ENCODE assay signal across 24 mouse cellular contexts in genomic region chr1:12051931-12052482, GRCm38 (mm10).
DNase-seq lines count a peak whose midpoint lies in the region; ATAC-seq lines count a peak whose summit lies in the region.
"Had no signal": no experiment of that assay in that cellular context is flagged by ENCODE, and none has a peak within 500 bp of the region (broad histone marks: within the 10 kb centered on the region; RNA-seq: fewer than 3 reads in every experiment).

No protein-coding gene starts in this region.

- peaks cover 33% of the 10 kb centered on the region for H3K27me3 ChIP-seq in midbrain, embryonic 11.5 days (ENCODE audit: control insufficient read depth, insufficient read depth, low read length)
- peaks cover 47% of the 10 kb centered on the region for H3K27me3 ChIP-seq in midbrain, embryonic 13.5 days
- H3K27me3 ChIP-seq in limb, embryonic 10.5 days (ENCODE audit: low read depth, poor library complexity, severe bottlenecking), result no peaks in the 10 kb centered on the region
- no peaks in the 10 kb centered on the region for H3K27me3 ChIP-seq in limb, embryonic 13.5 days
- H3K27me3 ChIP-seq: embryonic facial prominence, embryonic 15.5 days; forebrain, embryonic 15.5 days; heart, embryonic 13.5 days; hindbrain, embryonic 12.5 days; hindbrain, embryonic 15.5 days; Patski had no signal

- H3K4me1 ChIP-seq in midbrain, embryonic 11.5 days (ENCODE audit: control insufficient read depth, insufficient read depth, low read length), result peaks cover 6% of the 10 kb centered on the region; the same call in 1 of the 2 replicates
- H3K4me1 ChIP-seq in midbrain, embryonic 13.5 days (replicated peaks), result peaks cover 10% of the 10 kb centered on the region
- H3K4me1 ChIP-seq in limb, embryonic 10.5 days, result peaks cover 9% of the 10 kb centered on the region; the same call in 1 of the 2 replicates
- H3K4me1 ChIP-seq in limb, embryonic 13.5 days, result peaks cover 7% of the 10 kb centered on the region
- H3K4me1 ChIP-seq: embryonic facial prominence, embryonic 15.5 days; heart, embryonic 10.5 days; heart, embryonic 13.5 days; hindbrain, embryonic 15.5 days had no signal

- peak; percentile 69 for DNase-seq in midbrain, embryonic 11.5 days (ENCODE audit: low spot score, missing footprints)
- no peak for DNase-seq in limb, embryonic 10.5 days (ENCODE audit: low spot score)
- DNase-seq in spleen, postnatal 36 days (ENCODE audit: low spot score in 2 of 2), result no peak
- no peak for DNase-seq in thymus, postnatal 14 days
- no peak for DNase-seq in kidney, adult 11 months
- DNase-seq: adrenal gland, postnatal 10 days; cerebellum, adult 11 months; cerebellum, adult 2 months; cerebellum, adult 9-11 months; cerebellum, postnatal 25 days; gastrocnemius, postnatal 10 days; gastrocnemius, postnatal 36 days; heart, adult 2 months; heart, postnatal 14 days had no signal

- no peaks in the 10 kb centered on the region for H3K9me3 ChIP-seq in midbrain, embryonic 11.5 days (ENCODE audit: control insufficient read depth, low read length)
- no peaks in the 10 kb centered on the region for H3K9me3 ChIP-seq in midbrain, embryonic 13.5 days
- H3K9me3 ChIP-seq in limb, embryonic 10.5 days (replicated peaks), result no peaks in the 10 kb centered on the region
- no peaks in the 10 kb centered on the region for H3K9me3 ChIP-seq in limb, embryonic 13.5 days
- H3K9me3 ChIP-seq: embryonic facial prominence, embryonic 15.5 days; forebrain, embryonic 12.5 days; forebrain, embryonic 15.5 days; heart, embryonic 10.5 days; heart, embryonic 13.5 days; hindbrain, embryonic 12.5 days; hindbrain, embryonic 15.5 days had no signal

- H3K9ac ChIP-seq in midbrain, embryonic 11.5 days (ENCODE audit: low read length), result no peak overlapping the region
- no peak overlapping the region for H3K9ac ChIP-seq in midbrain, embryonic 13.5 days (replicated peaks)
- no peak overlapping the region for H3K9ac ChIP-seq in limb, embryonic 13.5 days
- H3K9ac ChIP-seq: embryonic facial prominence, embryonic 15.5 days; forebrain, embryonic 12.5 days; forebrain, embryonic 15.5 days; heart, embryonic 13.5 days; hindbrain, embryonic 12.5 days; hindbrain, embryonic 15.5 days had no signal

- H3K36me3 ChIP-seq in midbrain, embryonic 11.5 days (ENCODE audit: control insufficient read depth, insufficient read depth, low read length), result no peaks in the 10 kb centered on the region
- no peaks in the 10 kb centered on the region for H3K36me3 ChIP-seq in midbrain, embryonic 13.5 days
- H3K36me3 ChIP-seq in limb, embryonic 10.5 days, result no peaks in the 10 kb centered on the region
- H3K36me3 ChIP-seq in limb, embryonic 13.5 days, result no peaks in the 10 kb centered on the region
- H3K36me3 ChIP-seq: embryonic facial prominence, embryonic 15.5 days; forebrain, embryonic 12.5 days; forebrain, embryonic 15.5 days; heart, embryonic 10.5 days; heart, embryonic 13.5 days; hindbrain, embryonic 12.5 days; hindbrain, embryonic 15.5 days had no signal

- H3K4me2 ChIP-seq in midbrain, embryonic 11.5 days, result no peak overlapping the region
- no peak overlapping the region for H3K4me2 ChIP-seq in midbrain, embryonic 13.5 days (replicated peaks)
- peak overlapping the region; percentile 21 for H3K4me2 ChIP-seq in limb, embryonic 13.5 days (replicated peaks)
- H3K4me2 ChIP-seq: embryonic facial prominence, embryonic 15.5 days; forebrain, embryonic 12.5 days; forebrain, embryonic 15.5 days; heart, embryonic 13.5 days; hindbrain, embryonic 12.5 days; hindbrain, embryonic 15.5 days had no signal

- H3K4me3 ChIP-seq in midbrain, embryonic 11.5 days (ENCODE audit: low read depth, low read length), result no peak overlapping the region
- no peak overlapping the region for H3K4me3 ChIP-seq in midbrain, embryonic 13.5 days (replicated peaks)
- H3K4me3 ChIP-seq in limb, embryonic 10.5 days, result no peak overlapping the region
- H3K4me3 ChIP-seq in limb, embryonic 13.5 days, result no peak overlapping the region
- H3K4me3 ChIP-seq: embryonic facial prominence, embryonic 15.5 days; forebrain, embryonic 12.5 days; forebrain, embryonic 15.5 days; heart, adult 2 months; heart, embryonic 10.5 days; heart, embryonic 13.5 days; hindbrain, embryonic 12.5 days; hindbrain, embryonic 15.5 days had no signal

- ATAC-seq in midbrain, embryonic 11.5 days (ENCODE audit: low FRiP score), result no peak
- ATAC-seq in midbrain, embryonic 13.5 days, result no peak
- ATAC-seq in limb, embryonic 13.5 days (ENCODE audit: low FRiP score, low read depth), result peak; percentile 40; the same call in 1 of the 2 replicates
- ATAC-seq: forebrain, embryonic 15.5 days; Patski had no signal

- WGBS in midbrain, embryonic 11.5 days, result 72% methylated on average over 8 of the region's 8 CpGs
- 74% methylated on average over 8 of the region's 8 CpGs for WGBS in midbrain, embryonic 13.5 days
- 63% methylated on average over 8 of the region's 8 CpGs for WGBS in limb, embryonic 10.5 days
- WGBS in limb, embryonic 13.5 days, result 16% methylated on average over 8 of the region's 8 CpGs

- no peak overlapping the region for H3K27ac ChIP-seq in midbrain, embryonic 11.5 days (ENCODE audit: low read depth, low read length)
- H3K27ac ChIP-seq in midbrain, embryonic 13.5 days, result no peak overlapping the region
- H3K27ac ChIP-seq in limb, embryonic 10.5 days, result peak overlapping the region; percentile 61; the same call in 1 of the 2 replicates
- H3K27ac ChIP-seq in limb, embryonic 13.5 days, result peak overlapping the region; percentile 69; the same call in 1 of the 2 replicates
- H3K27ac ChIP-seq: embryonic facial prominence, embryonic 15.5 days; forebrain, embryonic 12.5 days; forebrain, embryonic 15.5 days; heart, adult 2 months; heart, embryonic 10.5 days; heart, embryonic 13.5 days; hindbrain, embryonic 12.5 days; hindbrain, embryonic 15.5 days had no signal

Comparison
In these comparisons a context has a peak if more than half of its experiments do, and no peak if none do; other contexts are left out.
1. H3K27ac ChIP-seq: peak in limb, embryonic 10.5 days (single experiment) and limb, embryonic 13.5 days (single experiment); none in midbrain, embryonic 11.5 days (single experiment) and midbrain, embryonic 13.5 days (single experiment).